Mouse (Mus musculus) right cerebral cortex, postnatal 14 days (tissue): Measurements from ENCODE around the gene Gapt.

Experiments
- DNase-seq: peaks from one replicate; pipeline ENCODE4 v3.0.0; 2022

Gene Gapt

DNA sequence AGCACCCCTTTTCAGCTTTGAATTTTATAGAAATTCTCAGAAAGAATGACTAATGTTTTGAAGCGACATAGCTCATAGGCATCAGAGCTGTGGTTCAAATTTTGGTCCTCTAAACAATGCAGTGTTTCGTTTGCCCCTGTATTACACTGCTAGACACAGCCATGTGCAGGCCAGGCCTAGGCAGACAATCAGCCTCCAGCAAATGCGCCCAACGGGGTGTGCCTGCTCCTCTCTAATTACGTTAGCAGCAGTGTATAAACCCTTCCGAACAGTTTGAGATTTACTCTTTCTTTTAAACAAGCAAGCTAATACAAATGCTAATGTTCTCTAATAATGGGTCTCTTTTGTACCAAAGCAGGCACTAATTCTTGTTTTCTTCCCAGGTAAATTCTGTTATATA lies 14.4 kb downstream of the Gapt start:
- DNase-seq = no peak

DNA sequence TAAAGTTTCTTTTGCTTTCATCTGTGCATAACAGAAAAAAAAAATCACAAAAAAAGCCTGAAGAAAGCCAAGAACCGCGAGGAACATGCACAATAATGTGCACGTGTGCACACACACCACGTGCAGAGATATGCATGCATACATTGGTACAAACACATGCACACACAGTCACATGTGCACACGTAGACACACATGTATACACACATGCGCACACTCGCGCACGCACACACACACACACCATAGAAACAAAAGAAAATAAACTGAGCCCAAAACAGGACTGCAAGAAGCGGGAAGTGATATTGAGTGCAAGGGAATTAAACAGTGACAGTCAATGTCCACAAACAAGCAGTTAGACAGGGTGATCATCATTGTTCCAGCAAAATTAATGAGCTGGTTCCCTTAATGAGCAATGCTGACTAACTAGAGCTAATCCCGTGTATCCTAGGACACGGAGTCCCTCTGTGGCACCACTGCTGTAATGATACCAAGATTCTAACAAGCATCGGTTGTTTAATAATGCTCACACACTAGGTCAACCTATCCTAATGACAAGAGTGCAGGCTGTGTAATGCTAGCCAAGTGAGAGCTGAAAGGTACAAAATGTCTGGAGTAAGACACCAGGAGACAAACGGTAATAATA lies 23.9 kb downstream of the Gapt start:
- no peak for DNase-seq

DNA sequence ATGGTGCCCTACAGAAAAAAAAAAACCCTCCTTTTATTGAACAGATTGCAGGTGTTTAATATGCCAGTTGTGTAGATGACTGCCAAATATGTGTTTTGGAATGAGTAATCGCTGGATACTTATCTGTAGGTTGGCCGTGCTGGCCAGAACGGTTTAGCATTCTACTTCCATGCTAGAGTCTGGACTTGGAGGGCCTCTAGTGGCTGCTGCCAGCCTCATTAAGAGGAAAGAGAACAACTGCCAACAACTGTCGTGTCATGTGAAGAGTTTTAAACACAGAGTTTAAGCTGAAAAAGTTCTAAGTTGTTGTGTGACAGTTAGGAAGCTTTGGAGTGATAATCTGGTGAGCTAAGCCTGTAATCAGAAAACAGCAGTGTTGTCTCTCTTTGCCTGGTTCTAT lies 38.3 kb downstream of the Gapt start:
- peak; percentile 10 for DNase-seq

DNA sequence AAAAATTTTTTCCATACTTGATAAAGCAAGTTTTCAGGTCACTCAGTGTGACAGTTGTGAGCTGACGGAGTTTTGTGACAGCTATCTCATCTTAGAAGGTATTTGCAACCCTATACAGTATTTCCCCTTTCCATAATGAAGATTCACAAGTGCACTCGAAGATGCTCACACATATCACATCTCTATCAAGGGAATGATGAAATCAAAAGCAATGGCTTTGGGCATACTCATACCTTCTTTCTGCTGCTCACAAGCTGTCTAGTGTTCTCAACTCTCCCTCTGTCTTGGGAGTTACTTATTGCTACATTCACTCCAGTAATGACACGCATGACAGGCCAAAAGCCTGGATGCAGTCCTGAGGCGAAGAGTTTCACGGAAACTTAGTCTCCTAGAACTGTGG lies 49.8 kb downstream of the Gapt start:
- no peak for DNase-seq
